Mouse (Mus musculus) thymus, adult 2 months (tissue): ENCODE measurements around the gene Bbs10. TPM values are rescaled to one million over a fixed set of nuclear protein-coding genes. Genes with fewer than 3 reads are reported as not detected.
A peak's percentile ranks its signal among the peaks of the same experiment; 100 is the strongest.

ENCODE experiments used
- DNase-seq: peaks from one replicate; pipeline ENCODE4 v3.0.0; 2021
- H3K27ac ChIP-seq: fragments of 200-500 bp; 2 replicates; pipeline ENCODE4 v1.5.1; 2012; ENCODE audit warnings: low read length, control low read depth; ENCODE audit not compliant: control insufficient read depth, insufficient read depth
- H3K27me3 ChIP-seq: fragments of 200-500 bp; 2 replicates; pipeline ENCODE4 v1.6.1; 2012; ENCODE audit warnings: mild to moderate bottlenecking, low read length, moderate library complexity, mixed read lengths; ENCODE audit not compliant: control insufficient read depth, insufficient read depth
- H3K36me3 ChIP-seq: fragments of 200-500 bp; 2 replicates; pipeline ENCODE4 v1.6.1; 2012; ENCODE audit warnings: mild to moderate bottlenecking, low read length, moderate library complexity; ENCODE audit not compliant: control insufficient read depth, insufficient read depth
- H3K4me1 ChIP-seq: fragments of 200-500 bp; replicated peaks from 2 replicates; pipeline ENCODE4 v1.6.1; 2012; ENCODE audit warnings: low read length; ENCODE audit not compliant: control insufficient read depth, insufficient read depth
- H3K4me3 ChIP-seq: fragments of 200-500 bp; 2 replicates; pipeline ENCODE4 v1.5.1; 2012; ENCODE audit warnings: mild to moderate bottlenecking, low read length, control low read depth, moderate library complexity; ENCODE audit not compliant: control insufficient read depth, insufficient read depth
- CTCF ChIP-seq: fragments of 200-500 bp; IDR thresholded peaks from 2 replicates; pipeline ENCODE4 v1.5.1; 2012; ENCODE audit warnings: mild to moderate bottlenecking, control low read depth, low read length, moderate library complexity, borderline replicate concordance; ENCODE audit not compliant: control insufficient read depth, poor library complexity, insufficient read depth; ENCODE audit errors: extremely low read depth
- POLR2A ChIP-seq: fragments of 200-500 bp; IDR thresholded peaks from 2 replicates; pipeline ENCODE4 v1.6.1; 2012; ENCODE audit warnings: mild to moderate bottlenecking, low read length, control low read depth, moderate library complexity; ENCODE audit not compliant: control insufficient read depth, poor library complexity, insufficient read depth; ENCODE audit errors: extremely low read depth
- WGBS: fragments of 180-500 bp; shearing (Covaris S2); methylation state at CpG from one replicate; pipeline ENCODE4 v1.1.7; 2018; 5-methylcytosine and 5-hydroxymethylcytosine counted together
- polyA plus RNA-seq: library from polyadenylated mRNA; depleted of rRNA; stranded (reverse); fragments of >200 nt; gene quantifications from 2 replicates; pipeline ENCODE4 v1.2.3, GENCODE M21; 2012; rRNA removed

Bbs10 gene
- 1.5 TPM in 2 replicates for polyA plus RNA-seq

DNA sequence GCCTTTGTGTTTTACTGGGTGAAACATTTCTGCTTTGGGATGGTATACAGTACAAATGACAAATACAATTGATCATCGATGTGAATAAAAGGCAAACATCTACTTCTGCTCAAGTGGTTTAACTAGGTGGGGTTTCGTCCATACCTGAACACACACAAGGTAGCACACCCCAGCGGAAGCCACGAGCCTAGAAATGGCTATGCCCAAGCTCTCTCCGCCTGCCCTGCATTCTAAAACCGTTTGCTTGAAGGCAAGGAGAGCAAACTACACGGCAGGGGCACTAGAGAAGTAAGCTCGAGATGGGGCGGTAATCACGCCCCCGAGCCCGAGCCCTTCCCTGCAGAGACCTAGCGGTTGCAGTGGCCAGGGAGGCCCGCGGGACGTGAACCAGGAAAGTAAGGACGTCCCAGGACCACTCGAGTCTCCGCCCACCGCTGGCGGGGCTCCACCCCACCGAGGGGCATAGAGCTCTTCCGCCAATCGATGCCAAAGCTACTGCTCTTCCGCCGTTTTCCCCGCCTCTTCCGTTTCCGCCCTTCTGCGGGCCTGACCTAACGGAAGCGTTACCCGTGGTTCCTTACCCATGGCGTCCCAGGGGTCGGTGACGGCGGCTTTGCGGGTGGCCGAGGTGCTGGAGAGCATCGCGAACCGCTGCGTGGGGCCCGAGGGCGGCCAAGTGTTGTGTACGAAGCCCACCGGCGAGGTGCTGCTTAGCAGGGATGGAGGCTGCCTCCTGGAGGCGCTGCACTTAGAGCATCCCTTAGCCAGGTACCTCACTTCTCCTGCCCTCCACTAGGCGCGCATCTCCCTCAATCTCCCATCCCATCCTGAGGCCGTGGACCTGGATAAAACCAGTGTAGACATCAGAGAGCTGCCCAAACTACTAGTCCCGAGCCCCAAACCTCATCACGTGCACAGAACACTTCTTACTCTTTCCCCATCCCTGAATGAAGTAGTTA is at the start of gene Bbs10:
Gene Bbs10 (plus strand): TSS at position 540 of the 959 bp plus-strand sequence.
- Histone ChIP-seq H3K36me3 (peaks cover 2% of the 10 kb centered on the region; the same call in 1 of the 2 replicates), H3K27ac (no peak within 1 kb of the TSS), H3K4me1 (no peaks in the 10 kb centered on the region), H3K27me3 (no peaks in the 10 kb centered on the region), H3K4me3 (peak within 1 kb of the TSS; percentile 67)
- WGBS, result 2% methylated on average over 54 of the region's 54 CpGs
- TF ChIP-seq POLR2A (peak; percentile 63; the same call in 1 of the 2 replicates), CTCF (peak; percentile 77; the same call in 1 of the 2 replicates)
- DNase-seq, result peak; percentile 93

DNA sequence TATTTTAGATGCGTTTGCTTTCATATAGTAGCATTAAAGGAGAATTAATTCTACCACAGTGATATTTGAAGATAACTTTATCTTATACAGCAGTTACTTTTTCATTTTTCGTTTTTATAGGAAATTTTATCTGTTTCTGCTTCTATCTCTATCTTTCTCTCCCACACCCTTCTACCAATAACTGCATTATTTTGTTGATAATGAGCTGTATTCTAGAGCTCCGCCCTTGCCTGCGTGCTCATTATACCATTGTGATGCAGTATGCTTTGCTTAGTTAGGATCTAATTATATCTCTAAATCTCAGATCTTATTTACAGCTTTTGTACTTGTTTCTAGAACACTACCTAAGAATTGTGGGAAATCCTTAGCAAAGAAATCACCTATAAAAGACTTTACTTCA is 48.3 kb upstream of the Bbs10 start:
- TF ChIP-seq CTCF, result no peak
- no peak for TF ChIP-seq POLR2A

DNA sequence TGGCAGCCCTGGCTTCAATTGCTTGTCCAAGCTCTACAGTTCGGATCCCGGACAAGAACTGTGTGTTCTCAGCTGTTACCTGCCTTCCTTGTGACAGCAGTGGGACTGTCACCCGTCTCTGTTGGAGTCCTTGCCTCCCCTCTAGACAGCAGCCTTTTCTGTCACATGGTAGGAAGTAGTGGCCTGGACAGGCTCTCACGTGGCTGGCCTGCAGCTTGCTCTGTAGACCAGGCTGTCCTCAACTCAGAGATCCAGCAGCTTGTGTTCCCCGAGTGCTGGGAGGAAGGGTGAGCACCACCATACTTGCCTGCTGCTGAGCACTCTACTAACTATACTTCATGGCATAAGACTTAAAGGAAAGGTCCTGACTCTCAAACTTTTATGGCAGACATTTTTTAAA is 46.8 kb upstream of the Bbs10 start:
- WGBS, result 86% methylated on average over 5 of the region's 5 CpGs
- no peaks in the 10 kb centered on the region for H3K27me3 ChIP-seq
- DNase-seq, result no peak
- H3K4me3 ChIP-seq, result no peak overlapping the region
- no peaks in the 10 kb centered on the region for H3K4me1 ChIP-seq
- TF ChIP-seq POLR2A (no peak), CTCF (no peak)
- H3K27ac ChIP-seq, result no peak overlapping the region
- H3K36me3 ChIP-seq, result peaks cover 6% of the 10 kb centered on the region

More for the DNA sequence above, 48.3 kb upstream of the Bbs10 start:
- H3K27ac ChIP-seq, result no peak overlapping the region
- 98% methylated on average over 4 of the region's 4 CpGs for WGBS
- no peaks in the 10 kb centered on the region for H3K36me3 ChIP-seq
- no peak for DNase-seq
- no peak overlapping the region for H3K4me3 ChIP-seq
- no peaks in the 10 kb centered on the region for H3K27me3 ChIP-seq
- no peaks in the 10 kb centered on the region for H3K4me1 ChIP-seq

DNA sequence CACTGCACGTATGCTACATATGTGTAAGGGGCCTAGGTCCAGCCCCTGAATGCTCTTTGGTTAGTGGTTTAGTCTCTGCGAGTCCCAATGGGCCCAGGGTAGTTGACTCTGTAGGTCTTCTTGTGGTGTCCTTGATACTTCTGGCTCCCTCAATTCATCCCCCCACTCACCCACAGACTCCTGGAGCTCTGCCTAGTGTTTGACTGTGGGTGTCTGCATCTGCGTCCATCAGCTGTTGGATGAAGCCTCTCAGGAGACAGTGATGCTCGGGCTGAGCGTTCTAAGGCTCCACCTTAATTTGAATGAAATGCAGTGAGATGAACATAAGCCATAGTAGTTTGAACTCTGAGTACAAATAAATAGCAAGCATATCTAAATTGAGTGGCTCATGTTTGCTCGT is 43.3 kb upstream of the Bbs10 start:
- TF ChIP-seq POLR2A (no peak), CTCF (no peak)
- Histone ChIP-seq H3K27me3 (no peaks in the 10 kb centered on the region), H3K4me3 (no peak overlapping the region), H3K27ac (no peak overlapping the region), H3K4me1 (no peaks in the 10 kb centered on the region), H3K36me3 (peaks cover 16% of the 10 kb centered on the region)
- 99% methylated on average over 6 of the region's 6 CpGs for WGBS
- DNase-seq, result no peak

DNA sequence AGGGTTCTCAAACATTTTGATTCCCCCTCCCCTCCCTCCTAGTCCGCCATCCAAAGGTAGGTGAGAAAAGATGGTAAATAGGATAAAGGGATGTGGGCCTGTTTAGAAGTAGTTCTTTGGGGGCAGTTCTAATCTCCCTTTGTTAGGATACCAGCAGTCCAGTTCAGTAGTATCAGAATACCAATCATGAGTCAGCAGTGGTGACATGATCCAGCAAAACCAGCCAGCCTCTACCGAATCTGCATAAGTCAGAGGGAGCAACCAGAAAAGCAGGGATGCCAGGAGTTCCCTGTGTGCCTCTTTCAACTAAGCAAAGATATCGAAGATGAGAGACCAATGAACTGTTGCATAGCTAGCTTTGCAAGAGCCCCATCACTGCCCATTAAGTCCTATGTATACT is 42.3 kb upstream of the Bbs10 start:
- no peak for TF ChIP-seq POLR2A
- no peak for TF ChIP-seq CTCF
- Histone ChIP-seq H3K4me3 (no peak overlapping the region), H3K4me1 (no peaks in the 10 kb centered on the region), H3K27me3 (no peaks in the 10 kb centered on the region), H3K36me3 (peaks cover 16% of the 10 kb centered on the region), H3K27ac (no peak overlapping the region)
- 95% methylated on average over 3 of the region's 3 CpGs for WGBS
- DNase-seq, result no peak

DNA sequence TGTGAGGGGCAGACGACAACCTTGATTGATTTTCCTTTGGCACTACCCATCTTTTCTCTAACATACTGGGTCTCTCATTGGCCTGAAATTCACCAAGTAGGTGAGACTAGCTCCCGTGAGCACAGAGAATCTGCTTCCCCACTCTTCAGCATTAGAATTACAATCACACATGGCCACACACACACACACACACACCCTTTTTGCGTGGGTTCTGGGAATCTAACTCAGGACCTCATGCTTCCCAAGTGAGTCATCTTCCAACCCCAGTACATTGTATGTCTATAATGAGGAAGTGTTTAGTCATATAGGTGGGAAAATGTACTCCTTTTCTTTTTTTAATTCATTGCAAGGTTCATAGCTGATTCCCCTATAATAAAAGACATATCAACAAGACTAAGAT is 41.1 kb upstream of the Bbs10 start:
- WGBS, result over 99% methylated on average over 3 of the region's 3 CpGs
- H3K36me3 ChIP-seq, result peaks cover 16% of the 10 kb centered on the region
- no peak for DNase-seq
- no peaks in the 10 kb centered on the region for H3K4me1 ChIP-seq
- no peak overlapping the region for H3K4me3 ChIP-seq
- H3K27me3 ChIP-seq, result no peaks in the 10 kb centered on the region
- TF ChIP-seq CTCF (no peak), POLR2A (no peak)
- no peak overlapping the region for H3K27ac ChIP-seq

DNA sequence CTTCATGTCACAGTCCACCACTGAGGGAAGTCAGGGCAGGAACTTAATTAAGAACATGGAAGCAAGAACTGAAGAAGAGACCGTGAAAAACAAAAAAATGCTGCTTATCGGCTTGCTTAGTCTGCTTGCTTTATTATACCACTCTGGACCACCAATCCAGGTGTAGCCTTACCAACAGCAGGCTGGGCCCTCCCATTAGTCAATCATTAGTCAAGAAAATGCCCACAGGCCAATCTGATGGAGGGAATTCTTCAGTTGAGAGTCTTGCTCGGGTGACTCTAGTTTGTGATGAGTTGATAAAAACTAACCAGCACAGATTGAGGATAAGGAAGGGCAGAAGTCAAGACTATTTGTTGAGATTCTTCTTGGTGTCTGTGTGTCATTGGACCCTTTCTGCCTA is 40.2 kb upstream of the Bbs10 start:
- 97% methylated on average over 3 of the region's 3 CpGs for whole genome bisulfite sequencing
- Histone ChIP-seq H3K4me3 (no peak overlapping the region), H3K27ac (no peak overlapping the region), H3K27me3 (no peaks in the 10 kb centered on the region), H3K4me1 (no peaks in the 10 kb centered on the region), H3K36me3 (peaks cover 16% of the 10 kb centered on the region)
- no peak for DNase-seq
- TF ChIP-seq CTCF (no peak), POLR2A (no peak)
